In genomic region chr6:87938941-87939340, GRCm38 (mm10) we compare ENCODE assay signal across 29 mouse cellular contexts. TPM values are rescaled to one million over a fixed set of nuclear protein-coding genes. Genes with fewer than 3 reads are reported as not detected.
"Had no signal": no experiment of that assay in that cellular context is flagged by ENCODE, and none has a peak within 500 bp of the region (broad histone marks: within the 10 kb centered on the region; RNA-seq: fewer than 3 reads in every experiment).

No protein-coding gene starts in this region.

- DNase-seq: left cerebral cortex, postnatal 4 days; liver; liver, embryonic 13.5 days; liver, postnatal 0 days; lung, adult 18-20 months; lung, adult 2 months; lung, embryonic 14.5 days; lung, postnatal 10 days; lung, postnatal 14 days; lung, postnatal 36 days; lung, postnatal 4 days; midbrain, embryonic 14.5 days had no signal

- H3K9ac ChIP-seq: limb, embryonic 12.5 days; limb, embryonic 13.5 days; limb, embryonic 15.5 days; liver, embryonic 12.5 days; liver, embryonic 13.5 days; liver, embryonic 14.5 days; liver, embryonic 15.5 days; liver, postnatal 0 days; lung, embryonic 14.5 days; lung, embryonic 15.5 days; midbrain, embryonic 12.5 days; midbrain, embryonic 13.5 days; midbrain, embryonic 15.5 days had no signal

- H3K4me3 ChIP-seq: limb, embryonic 10.5 days; limb, embryonic 12.5 days; limb, embryonic 13.5 days; limb, embryonic 15.5 days; liver, embryonic 12.5 days; liver, embryonic 13.5 days; liver, embryonic 15.5 days; lung, embryonic 15.5 days; megakaryocyte, embryonic 14.5 days; midbrain, embryonic 10.5 days; midbrain, embryonic 12.5 days; midbrain, embryonic 13.5 days; midbrain, embryonic 15.5 days; myocyte had no signal

- H3K27ac ChIP-seq: limb, embryonic 10.5 days; limb, embryonic 12.5 days; limb, embryonic 13.5 days; limb, embryonic 15.5 days; liver, embryonic 12.5 days; liver, embryonic 13.5 days; liver, embryonic 14.5 days; liver, embryonic 15.5 days; lung, embryonic 15.5 days; macrophage; midbrain, embryonic 10.5 days; midbrain, embryonic 12.5 days; midbrain, embryonic 13.5 days; midbrain, embryonic 15.5 days had no signal

- H3K9me3 ChIP-seq: limb, embryonic 10.5 days; limb, embryonic 12.5 days; limb, embryonic 13.5 days; limb, embryonic 15.5 days; liver, embryonic 12.5 days; liver, embryonic 13.5 days; liver, embryonic 15.5 days; lung, embryonic 15.5 days; midbrain, embryonic 10.5 days; midbrain, embryonic 12.5 days; midbrain, embryonic 13.5 days; midbrain, embryonic 15.5 days had no signal

- H3K4me1 ChIP-seq: liver, embryonic 12.5 days; liver, embryonic 13.5 days had no signal

- H3K27me3 ChIP-seq: limb, embryonic 12.5 days; limb, embryonic 13.5 days; limb, embryonic 15.5 days; liver, embryonic 12.5 days; liver, embryonic 13.5 days; liver, embryonic 15.5 days; lung, embryonic 15.5 days; midbrain, embryonic 12.5 days; midbrain, embryonic 13.5 days; midbrain, embryonic 15.5 days had no signal

RNA-seq across cellular contexts. Expression of gene H1fx, which starts 42.5 kb away (rescaled TPM):
- total RNA-seq: liver, adult 2 months; monocyte, adult 5-6 weeks had no signal
